Mouse (Mus musculus) cerebellum, postnatal 4 days (tissue): ENCODE measurements at regions not wholly inside any gene's neighbourhood (a gene's known extent, or its start where the extent isn't known, plus 50 kb on each side); places are given as distances from the start of the nearest gene placed in this dataset.

Source experiments
- DNase-seq, 2 experiments: peaks; one replicate each; pipeline ENCODE4 v3.0.0; 2022; ENCODE audit warnings: low spot score in 2 of 2, mixed read lengths in 1 of 2

DNA sequence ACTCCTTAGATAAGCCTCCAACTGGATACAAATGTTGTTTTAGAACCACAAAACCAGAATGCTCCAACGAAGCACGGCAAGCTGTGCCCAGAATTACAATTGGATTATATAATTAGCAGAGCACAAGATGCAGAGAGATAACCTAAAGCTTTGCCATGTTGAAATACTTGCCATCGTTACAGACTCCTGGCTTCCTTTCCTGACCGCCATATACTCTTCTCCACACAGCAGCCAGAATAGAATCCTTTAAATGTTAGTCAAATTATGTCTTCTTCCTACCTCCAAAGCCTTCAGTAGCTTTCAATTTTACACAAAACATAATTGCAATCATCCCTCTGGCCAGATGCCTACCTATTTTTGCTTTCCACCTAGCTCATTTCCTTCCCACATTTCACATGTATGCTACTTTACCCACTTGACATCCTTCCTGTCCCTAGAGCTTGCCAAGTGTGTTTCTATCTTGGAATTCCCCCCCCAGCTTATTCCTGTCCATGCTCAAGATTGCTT lies 52.8 kb upstream of the G2e3 start:
- DNase-seq = no peak

DNA sequence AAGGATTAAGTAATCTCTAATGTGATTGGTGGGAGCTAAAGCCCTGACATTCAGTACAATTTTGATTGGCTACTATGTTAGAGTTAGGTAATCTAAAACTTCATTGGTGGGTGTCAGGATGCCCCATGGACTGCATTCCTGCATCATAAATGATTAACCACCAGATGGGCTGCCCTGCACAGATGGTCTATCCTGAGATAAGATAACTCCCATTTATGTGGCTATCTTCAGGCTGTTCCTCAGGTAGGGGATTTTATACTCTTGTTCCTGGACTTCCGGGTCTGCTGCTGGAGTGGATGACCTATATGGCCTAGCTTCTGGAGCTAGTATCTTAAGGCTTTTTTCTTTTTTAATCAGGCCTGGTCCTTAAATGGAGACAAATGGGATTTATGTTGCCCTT lies 69.5 kb upstream of the G2e3 start:
- DNase-seq = no peak

DNA sequence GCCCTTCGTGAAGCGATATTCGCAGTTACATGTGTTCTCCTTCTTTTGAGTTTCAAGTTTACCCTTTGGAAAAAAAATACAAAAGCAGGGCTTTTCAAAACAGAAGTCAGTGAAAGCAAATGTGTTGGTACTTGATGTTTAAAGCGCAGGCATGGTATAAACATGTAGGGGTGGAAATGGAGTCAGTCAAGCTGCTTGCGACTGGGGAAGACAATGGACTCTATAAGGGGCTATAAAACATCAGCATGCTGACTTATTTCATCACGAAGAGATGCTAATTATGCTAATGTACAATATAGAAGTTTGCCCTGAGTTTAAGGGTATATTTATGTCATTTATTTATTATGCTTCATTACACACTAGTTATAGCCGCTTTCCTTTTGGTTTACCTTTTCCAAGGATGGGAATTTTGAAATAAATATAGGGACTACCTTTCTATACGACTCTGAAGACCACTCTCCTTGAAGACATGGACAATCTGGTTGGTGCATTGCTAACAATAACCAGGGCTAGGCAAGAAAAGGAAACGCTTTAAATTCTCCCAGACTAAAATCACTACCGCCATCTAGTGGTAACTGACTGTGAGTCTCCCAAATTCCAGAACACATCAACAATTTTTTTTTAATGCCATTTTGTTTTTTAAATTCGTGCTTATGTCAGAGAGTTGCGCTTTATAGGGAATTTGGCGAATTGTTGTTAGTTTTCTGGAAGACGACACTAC lies 71.9 kb upstream of the G2e3 start:
- DNase-seq = no peak

DNA sequence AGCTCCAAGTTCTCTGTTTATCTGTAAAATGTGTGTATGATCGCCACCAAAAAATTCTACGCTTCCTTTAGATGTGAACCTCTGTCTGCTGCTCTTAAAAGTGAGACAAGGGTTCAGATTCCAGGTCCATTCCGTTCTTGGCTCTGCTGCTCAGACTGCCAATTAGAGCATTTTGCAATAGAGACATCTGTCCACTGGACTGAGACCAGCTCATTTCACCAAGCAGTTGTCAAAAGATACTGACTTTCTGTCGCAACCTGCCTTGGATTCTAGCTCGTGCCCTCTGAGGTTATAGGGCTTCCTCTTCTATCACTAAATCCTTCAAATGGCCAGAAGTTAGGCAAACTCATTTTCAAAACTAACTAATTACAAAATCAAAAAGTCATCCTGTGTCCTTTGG lies 74.4 kb upstream of the G2e3 start:
- DNase-seq = no peak

DNA sequence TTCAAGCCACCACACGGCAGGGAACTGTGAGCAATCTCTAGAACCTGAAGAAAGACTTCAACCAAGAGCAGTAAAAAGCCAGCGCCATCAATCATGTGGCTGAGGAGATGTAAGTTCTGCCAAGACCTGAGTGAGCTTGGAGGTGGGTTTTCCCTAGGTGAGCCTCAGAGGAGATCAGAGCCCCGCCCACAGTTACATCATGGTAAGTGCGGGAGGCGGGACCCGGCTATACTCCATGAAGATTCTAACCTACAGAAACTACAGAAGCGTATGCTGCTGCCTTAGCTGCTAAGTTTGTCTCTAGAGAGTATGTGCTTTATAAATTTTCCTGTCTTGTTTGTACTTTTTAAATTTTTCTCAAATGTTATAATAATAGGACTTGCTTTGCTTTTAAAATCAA lies 105.0 kb upstream of the G2e3 start:
- DNase-seq = no peak

DNA sequence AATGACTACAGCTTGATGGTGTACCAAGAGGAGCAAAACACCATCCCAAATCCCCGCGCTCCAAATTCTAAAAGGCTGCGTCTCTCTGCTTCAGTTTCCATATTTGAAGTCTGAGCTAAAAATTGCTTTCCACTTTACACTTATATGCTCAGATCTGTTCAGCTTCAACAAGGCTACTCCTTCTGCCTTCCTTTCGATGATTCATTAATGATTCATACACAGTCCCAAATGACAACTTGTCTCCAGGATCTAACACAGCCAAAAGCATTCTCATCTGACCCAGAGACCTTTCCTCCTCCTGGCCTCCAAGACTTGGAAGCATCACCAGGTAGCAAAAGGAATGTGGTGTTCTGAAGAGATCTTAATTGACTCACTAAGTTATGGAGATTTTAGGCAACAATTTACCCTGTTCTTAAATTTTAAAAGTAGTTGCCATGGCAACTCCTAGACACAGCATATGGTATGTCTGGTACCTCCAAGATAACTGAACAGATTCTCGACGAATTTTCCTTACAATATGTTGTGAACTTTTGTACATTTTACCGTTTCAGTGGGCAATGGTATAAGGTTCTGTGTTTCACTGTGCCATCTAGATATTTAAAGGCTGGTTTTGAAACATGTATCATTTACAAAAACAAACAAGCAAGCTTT lies 106.6 kb upstream of the G2e3 start:
- no peak for DNase-seq

DNA sequence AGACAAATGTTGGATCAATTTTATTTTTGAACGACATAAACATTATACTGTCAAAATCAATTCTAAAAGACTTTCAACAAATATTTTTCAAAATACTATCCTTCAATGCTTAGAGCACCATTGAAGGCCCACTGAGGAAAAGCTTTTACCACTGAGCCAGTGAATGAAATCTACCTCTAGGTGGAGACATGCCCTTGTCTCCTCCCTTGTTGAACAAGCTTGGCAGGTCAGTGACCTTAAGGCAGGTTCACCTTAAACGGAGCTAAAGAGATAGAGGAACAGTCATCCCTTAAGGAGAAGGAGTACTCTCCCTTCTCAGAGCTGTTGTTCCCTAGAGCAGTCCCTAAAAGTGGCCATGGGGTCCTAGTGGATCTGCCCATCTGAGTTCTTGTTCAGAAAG lies 136.2 kb upstream of the G2e3 start:
- no peak for DNase-seq

DNA sequence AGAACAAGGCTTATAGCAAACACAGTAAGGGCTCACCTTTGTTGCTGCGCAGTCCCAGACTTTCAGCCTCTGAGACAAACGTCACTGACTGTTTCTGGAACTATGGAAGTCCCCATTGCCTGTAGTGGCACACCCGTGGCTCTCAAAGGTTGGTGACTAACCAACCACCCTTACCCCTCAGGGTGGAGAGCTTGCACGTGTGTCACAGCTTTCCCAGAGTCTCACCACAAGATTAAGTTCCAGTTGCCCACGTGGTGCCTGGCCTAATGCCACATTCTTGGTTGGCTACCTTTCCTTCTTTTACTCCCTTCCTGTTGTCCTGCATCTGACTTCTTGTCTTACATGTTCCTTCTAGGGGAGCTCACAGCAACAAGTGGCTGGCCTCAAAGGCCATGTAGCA lies 151.6 kb upstream of the G2e3 start:
- DNase-seq = no peak

DNA sequence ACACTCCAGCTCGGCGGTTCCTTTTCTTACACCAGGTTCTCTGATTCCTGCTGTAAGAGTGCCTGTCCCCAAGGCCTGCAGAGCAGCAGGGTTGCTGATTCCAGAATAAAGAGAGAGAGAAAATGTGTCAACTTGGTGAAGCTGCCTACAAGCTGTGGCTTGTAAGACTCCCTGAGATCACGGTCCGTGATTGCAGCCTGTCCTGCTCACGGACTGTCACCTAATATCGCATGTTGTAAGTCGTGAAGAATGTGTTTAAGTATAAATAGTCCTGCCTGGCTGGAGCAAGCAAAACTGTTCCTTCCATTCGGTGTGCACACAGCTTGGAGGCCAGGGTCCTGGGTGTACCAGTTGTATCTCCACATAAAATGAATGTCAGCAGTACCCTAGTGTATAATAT lies 152.7 kb upstream of the G2e3 start:
- no peak for DNase-seq

DNA sequence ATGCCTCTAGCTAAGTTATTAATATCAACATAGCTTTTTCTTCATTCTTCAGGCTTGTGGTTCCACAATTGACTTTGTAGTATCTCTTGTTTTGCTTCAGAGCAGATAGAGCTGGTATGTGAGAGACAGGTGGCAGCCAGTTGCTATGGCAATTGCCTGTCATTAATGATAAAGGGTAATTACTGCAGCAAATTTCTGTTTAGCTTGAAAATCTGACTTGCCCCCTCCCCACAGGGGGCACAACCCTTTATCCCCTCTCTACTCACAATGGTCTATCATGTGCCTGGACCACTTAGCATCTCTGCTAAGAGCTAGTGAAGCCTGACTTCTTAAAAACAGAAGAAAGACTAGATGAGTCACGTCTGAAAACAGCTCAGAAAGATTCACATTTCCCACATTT lies 157.1 kb upstream of the G2e3 start:
- DNase-seq = no peak

DNA sequence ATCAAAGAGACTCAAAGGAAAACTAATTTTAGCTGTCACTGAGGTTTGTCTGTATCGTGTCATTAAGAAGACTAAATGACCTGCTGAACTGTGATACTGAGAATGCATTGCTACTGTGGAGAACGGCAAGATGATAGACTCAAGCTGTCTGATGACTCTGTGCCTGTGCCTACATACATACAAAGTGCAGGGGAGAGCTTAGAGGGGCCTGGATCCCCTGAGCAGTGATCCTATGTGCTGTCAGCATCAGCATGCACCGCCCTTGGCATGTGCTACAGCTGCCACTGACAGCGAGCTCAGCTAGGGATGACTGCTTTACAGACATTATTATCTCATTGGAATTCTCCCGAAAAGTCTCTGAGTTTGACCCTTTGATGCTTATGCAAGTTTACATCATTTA lies 157.7 kb upstream of the G2e3 start:
- DNase-seq = no peak

DNA sequence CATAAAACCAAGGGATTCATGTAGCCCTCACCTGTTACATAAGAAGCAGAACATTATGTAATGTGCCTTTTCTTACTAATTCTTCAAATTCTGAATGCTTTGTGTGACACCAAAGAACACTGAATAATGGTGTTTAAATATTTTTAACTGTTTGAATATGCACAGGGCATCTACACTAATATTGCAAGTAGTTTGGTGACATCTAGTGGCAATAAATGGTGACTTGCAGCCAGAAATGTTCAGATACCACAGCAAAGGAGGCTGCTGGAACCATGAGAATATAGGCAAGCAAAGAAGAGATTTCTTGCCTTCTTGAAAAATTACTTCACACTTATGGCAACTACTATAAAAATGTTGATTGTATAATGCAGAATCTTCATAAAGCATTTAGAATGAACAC lies 159.6 kb upstream of the G2e3 start:
- DNase-seq = peak in 1 of 2 experiments; percentile 18

DNA sequence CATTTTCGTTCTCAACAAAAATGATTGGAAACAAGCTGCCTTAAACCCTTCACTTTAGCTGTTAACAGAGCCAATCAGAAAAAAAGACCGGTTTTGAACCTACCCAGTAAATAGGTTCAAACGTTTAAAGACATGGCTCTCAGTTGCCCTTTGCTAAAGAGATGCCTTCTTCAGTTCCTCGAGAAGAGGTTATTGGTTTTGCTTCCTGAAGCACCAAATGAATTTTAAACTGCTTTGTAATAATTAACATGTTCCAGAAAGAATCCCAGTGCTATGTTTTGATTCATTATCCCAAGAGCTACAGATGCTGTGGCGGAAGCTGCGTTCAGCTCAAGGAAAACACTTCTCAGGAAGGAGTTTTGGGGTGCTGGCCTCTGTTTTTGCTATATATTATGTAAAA lies 160.1 kb upstream of the G2e3 start:
- DNase-seq = no peak

DNA sequence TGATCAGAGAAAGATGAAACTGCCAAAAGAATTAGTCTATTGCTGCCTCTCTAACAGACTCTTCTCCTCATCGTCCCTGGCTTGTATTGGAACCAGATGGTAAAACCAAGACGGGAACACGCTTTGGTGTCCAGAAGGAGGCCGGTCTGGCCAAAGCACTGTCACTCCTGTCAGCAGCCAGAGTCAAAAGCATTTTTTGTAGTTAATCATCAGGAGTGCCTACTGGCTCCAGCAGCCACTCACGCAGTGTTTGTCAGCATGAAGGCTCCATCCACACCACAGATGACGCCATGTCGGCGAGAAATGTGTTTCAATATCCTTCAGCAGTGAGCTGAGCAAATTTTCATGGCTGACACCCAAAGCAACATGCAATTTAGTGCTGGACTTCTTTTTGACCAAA lies 162.1 kb upstream of the G2e3 start:
- DNase-seq = peak in 1 of 2 experiments; percentile 50

DNA sequence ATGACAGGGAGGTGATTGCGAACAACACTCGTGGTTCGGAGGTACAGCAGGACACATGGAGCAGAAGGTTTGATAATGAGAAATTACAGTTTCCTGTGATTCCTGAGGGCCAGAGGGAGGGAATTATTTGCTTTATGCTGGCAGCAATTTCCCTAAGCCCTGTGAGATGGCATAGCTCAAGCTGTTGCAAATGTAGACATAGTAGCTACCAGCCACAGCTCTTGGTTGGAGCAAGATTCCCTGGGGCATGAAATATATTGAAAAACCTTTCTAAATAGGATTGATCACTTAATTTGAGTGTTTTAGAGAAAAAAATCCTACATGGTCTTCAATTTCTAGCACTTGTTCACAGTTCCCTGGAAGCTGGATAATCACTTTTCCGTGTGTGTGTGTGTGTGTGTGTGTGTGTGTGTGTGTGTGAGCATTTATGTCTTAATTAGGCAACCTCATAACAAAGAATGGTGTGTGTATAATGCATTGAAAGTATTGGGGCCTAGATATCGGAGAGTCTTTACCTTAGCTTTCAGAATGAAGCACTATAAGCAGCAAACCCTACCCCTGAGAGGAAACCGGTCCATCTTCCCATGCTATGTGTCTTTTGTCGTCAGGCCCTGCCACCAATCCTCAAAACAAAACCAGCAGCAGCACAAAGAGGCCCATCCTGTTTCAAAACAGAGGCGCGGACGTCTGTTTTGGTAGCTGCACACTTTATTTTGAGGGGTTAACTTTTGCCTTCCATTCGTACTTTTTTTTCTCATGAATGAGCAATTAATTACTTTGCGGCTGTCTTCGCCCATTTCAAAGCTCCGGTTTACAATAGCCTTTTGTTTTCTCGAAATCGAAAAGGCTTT lies 172.7 kb upstream of the G2e3 start:
- DNase-seq = no peak

DNA sequence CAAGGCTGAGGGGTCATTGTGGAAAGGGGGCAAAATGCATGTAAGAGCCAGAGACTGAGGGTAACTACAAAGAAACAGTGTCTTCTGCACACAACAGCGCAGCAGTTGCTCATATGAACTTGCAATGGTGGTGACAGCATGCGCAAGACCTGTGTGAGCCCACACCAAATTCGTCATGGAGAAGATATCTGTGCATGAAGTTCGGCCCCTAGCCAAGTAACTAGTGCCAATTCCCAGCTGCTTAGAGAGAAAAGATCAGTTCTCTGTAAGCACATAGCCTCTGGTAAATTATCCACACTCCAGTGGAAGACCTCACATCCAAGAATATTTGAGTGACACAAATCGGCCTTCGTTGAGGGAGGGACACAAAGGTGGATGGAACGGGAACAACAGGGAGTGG lies 182.7 kb upstream of the G2e3 start:
- DNase-seq = peak in 1 of 2 experiments; percentile 8

DNA sequence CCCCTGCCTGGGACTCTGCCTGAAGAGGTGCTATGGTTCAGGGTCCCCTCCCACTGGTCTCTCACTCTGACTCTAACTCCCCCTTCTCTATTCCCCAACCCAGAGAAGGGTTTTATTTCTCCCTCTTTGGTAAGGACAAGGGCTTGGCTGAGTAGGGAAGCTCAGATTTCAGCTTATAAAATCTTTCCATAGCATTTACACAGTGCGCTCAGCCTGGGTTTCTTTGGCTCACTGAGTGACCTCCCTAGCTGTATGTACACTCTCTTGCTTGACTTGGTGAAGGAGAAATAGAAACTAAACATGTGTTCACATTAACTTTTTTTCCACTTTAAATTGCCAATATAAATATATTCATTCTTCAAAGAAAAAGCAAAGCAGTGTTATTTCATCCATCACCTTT lies 186.9 kb upstream of the G2e3 start:
- DNase-seq = no peak

DNA sequence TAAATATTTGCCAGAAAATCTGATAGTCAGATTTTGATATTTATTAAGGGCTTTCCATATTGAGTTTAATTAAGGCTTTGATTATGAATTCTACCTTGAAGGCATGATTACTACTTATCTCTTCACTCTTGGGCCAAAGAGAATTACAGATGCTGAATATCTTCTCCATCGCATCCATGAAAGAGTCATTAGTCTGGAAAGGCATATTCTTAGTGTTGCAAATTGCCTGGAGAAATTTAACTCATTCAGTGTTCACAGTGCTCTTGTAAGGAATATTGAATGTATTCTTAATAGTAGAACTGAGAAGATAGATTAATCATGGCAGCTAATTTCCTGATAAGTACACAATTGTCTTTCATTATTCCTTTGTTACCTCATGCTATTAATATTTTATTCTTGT lies 187.7 kb upstream of the G2e3 start:
- no peak for DNase-seq

DNA sequence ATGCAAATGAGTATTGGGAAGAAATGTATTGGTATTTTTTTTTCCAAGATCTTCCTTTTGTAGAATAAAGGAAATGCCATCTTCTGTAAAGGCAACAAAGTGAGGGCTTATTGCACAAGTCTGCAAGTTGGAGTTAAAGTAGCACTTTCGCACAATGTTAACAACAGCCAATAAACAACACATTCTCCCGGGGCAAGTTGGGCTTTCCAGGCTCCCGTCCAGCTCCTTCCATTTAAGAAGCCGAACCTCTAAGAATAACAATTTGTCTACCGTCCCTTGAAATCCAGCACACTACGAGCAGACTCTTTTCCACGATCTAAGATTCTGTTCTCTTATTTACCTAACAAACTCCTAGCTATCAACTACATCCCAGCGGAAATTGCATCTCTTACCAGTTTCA lies 199.9 kb upstream of the G2e3 start:
- DNase-seq = no peak

DNA sequence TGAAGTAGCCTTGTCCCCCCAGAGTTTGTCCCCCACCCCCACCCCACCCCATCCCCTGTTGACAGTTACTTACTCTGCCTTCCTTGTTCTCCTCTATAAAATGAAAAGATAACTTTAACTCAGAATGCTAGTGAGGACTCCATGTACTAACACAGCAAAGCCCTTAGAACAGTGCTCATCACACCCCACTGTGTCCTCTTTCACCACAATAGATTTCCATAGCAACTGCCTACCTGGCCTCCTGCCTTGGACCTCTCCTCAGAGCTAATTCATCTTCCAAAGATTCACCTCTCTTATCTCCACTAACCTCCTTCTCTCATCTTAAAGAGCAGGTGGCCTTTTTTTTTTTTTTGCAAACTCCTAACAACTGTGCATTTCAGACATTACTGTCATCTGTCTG lies 204.0 kb upstream of the G2e3 start:
- no peak for DNase-seq

DNA sequence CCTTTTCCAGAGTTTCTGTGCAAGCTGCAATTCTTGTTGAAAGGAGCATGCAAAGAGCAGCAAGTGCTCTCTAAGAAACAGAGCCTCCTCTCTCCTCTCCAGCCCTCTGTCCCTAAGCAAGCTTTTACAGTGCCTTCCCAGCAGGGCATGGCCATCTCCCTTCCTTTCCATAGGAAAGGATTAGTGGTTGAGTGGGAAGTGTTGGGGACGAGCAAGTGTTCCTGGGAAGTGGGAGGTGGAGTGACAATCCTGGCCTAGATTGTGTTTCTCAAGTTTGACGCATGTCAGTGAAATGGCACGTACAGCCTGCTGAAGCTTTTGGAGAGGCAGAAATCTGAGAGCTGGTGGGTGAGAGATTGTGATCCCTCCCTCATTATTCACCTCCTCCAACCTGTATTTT lies 204.7 kb upstream of the G2e3 start:
- DNase-seq = no peak

DNA sequence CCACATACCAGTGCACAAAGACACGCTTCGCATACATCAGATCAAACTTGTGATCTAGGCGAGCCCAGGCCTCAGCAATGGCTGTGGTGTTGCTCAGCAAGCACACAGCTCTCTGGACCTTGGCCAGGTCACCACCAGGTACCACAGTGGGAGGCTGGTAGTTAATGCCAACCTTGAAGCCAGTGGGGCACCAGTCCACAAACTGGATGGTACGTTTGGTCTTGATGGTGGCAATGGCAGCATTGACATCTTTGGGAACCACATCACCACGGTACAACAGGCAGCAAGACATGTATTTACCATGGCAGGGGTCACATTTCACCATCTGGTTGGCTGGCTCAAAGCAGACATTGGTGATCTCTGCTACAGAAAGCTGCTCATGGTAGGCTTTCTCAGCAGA lies 214.2 kb upstream of the G2e3 start:
- DNase-seq = peak in 1 of 2 experiments; percentile 23

DNA sequence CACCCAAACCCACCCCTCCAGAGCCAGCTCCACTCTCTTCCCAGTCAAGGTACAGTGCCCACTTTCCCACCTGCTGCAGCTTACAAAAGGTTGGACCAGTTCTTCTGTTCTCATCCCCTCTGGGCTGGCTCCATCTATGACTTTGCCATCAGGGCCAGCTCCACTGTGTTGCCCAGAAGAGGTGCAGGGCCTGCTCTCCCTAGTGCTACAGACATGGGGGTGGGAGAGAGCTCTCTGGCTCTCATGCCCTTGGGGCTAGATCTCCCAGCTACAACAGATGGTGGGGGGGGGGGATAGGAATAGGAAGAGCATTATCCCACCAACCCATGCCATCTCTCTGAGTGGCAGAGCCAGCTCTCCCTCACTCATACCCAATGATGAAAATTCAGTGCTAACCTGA lies 219.6 kb upstream of the G2e3 start:
- no peak for DNase-seq
